Mouse (Mus musculus) testis, adult 2 months (tissue): Measurements from ENCODE around the gene Gm13277.
"Not testable (repeated sequence)": the region's sequence is repeated elsewhere in the genome, so short reads cannot be mapped to it uniquely, and the experiment has no call there.

Experiments
- CTCF ChIP-seq: fragments of 200-500 bp; IDR thresholded peaks from 2 replicates; pipeline ENCODE4 v1.5.1; 2012; ENCODE audit warnings: low read depth, mild to moderate bottlenecking, inconsistent platforms, low read length, moderate library complexity; ENCODE audit not compliant: control insufficient read depth, insufficient read depth, insufficient replicate concordance
- POLR2A ChIP-seq: fragments of 200-500 bp; IDR thresholded peaks from 2 replicates; pipeline ENCODE4 v1.6.1; 2012; ENCODE audit warnings: low read depth, mild to moderate bottlenecking, inconsistent platforms, low read length, moderate library complexity; ENCODE audit not compliant: control insufficient read depth

DNA sequence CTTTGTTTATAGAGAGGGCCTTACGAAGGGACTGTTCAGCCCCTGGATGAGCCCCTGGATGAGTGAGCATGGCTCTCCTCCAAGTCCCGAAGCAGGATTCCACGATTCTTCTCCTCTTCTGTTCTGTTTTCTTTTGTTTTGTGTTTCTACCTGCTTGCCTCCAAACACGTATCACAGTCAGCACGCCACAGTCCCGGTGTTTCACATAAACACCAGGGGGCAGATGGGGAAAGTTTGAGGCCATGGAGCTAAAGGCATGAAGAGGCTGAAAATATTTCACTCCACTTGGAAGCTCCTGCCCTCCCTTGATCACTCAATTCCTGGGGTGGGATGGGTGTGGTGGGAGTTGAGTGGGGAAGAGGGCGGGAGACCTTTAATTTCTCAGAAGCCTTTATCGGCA lies 26.7 kb upstream of the Gm13277 start:
- not testable (repeated sequence) for TF ChIP-seq POLR2A, CTCF
